Mouse (Mus musculus) cortical plate, adult 2 months (tissue): ENCODE measurements around the gene Olfr33.

Experiments used
- CTCF ChIP-seq: fragments of 200-500 bp; IDR thresholded peaks from 2 replicates; pipeline ENCODE4 v1.5.1; 2011; ENCODE audit warnings: mild to moderate bottlenecking, control low read depth, low read length; ENCODE audit not compliant: insufficient read depth; ENCODE audit errors: extremely low read depth
- POLR2A ChIP-seq: fragments of 200-500 bp; IDR thresholded peaks from 2 replicates; pipeline ENCODE4 v1.6.1; 2011; ENCODE audit warnings: mild to moderate bottlenecking, low read length, control low read depth; ENCODE audit not compliant: insufficient read depth; ENCODE audit errors: extremely low read depth

- TF ChIP-seq CTCF: no peak
- no peak for TF ChIP-seq POLR2A
Measured at GRCm38 (mm10) chr7:102718970-102719369, at the start of gene Olfr33.
